Mouse (Mus musculus): ENCODE measurements around the gene Fzd2. TPM values are rescaled to one million over a fixed set of nuclear protein-coding genes. Genes with fewer than 3 reads are reported as not detected.

Gene Fzd2
- polyA plus RNA-seq, 1 experiment from 2014 or later = 36.9 TPM

Other genes with a start within 250 kb of the Fzd2 start
- gene Slc4a1, start 238.2 kb upstream of the Fzd2 start, polyA plus RNA-seq (2016; fragmentation: Nextera tagmentation; extraction: Ambion mirVana) = 35.8 and 38.0 TPM in 2 replicates
- gene Rundc3a, start 211.0 kb upstream of the Fzd2 start, polyA plus RNA-seq (2016; fragmentation: Nextera tagmentation; extraction: Ambion mirVana) = 23.5 and 57.0 TPM in 2 replicates
- gene Slc25a39, start 196.4 kb upstream of the Fzd2 start, polyA plus RNA-seq (2016; fragmentation: Nextera tagmentation; extraction: Ambion mirVana) = 236 TPM in 2 replicates
- 76.8 and 88.9 TPM in 2 replicates for gene Grn, start 174.1 kb upstream of the Fzd2 start, polyA plus RNA-seq (2016; fragmentation: Nextera tagmentation; extraction: Ambion mirVana)
- gene Fam171a2, start 156.7 kb upstream of the Fzd2 start, polyA plus RNA-seq (2016; fragmentation: Nextera tagmentation; extraction: Ambion mirVana) = 5.2 and 8.3 TPM in 2 replicates
- 5.6 and 8.3 TPM in 2 replicates for gene Itga2b, start 134.3 kb upstream of the Fzd2 start, polyA plus RNA-seq (2016; fragmentation: Nextera tagmentation; extraction: Ambion mirVana)
- 63.0 and 66.5 TPM in 2 replicates for gene Gpatch8, start 48.0 kb upstream of the Fzd2 start, polyA plus RNA-seq (2016; fragmentation: Nextera tagmentation; extraction: Ambion mirVana)
- 9.0 and 9.1 TPM in 2 replicates for gene Gm11627, start 24.9 kb upstream of the Fzd2 start, polyA plus RNA-seq (2016; fragmentation: Nextera tagmentation; extraction: Ambion mirVana)
- gene Meioc, start 59.3 kb downstream of the Fzd2 start, polyA plus RNA-seq (2016; fragmentation: Nextera tagmentation; extraction: Ambion mirVana) = 0.17 and 0.57 TPM in 2 replicates
- gene Ccdc43, start 93.4 kb downstream of the Fzd2 start, polyA plus RNA-seq (2016; fragmentation: Nextera tagmentation; extraction: Ambion mirVana) = 40.7 and 53.2 TPM in 2 replicates
- 14.6 and 22.6 TPM in 2 replicates for gene Adam11, start 157.0 kb downstream of the Fzd2 start, polyA plus RNA-seq (2016; fragmentation: Nextera tagmentation; extraction: Ambion mirVana)
- 71.1 and 81.3 TPM in 2 replicates for gene Gjc1, start 215.3 kb downstream of the Fzd2 start, polyA plus RNA-seq (2016; fragmentation: Nextera tagmentation; extraction: Ambion mirVana)
- not detected in 2 replicates for gene Higd1b, start 231.5 kb downstream of the Fzd2 start, polyA plus RNA-seq (2016; fragmentation: Nextera tagmentation; extraction: Ambion mirVana)

Data from hindbrain, embryonic 10.5 days (tissue).